Mouse (Mus musculus) cortical plate, adult 2 months (tissue): ENCODE results near the gene Wwp2. TPM values are rescaled to one million over a fixed set of nuclear protein-coding genes. Genes with fewer than 3 reads are reported as not detected.

Experiments used
- H3K27ac ChIP-seq: fragments of 200-500 bp; 2 replicates; pipeline ENCODE4 v1.5.1; 2012; ENCODE audit warnings: low read length, control low read depth, inconsistent platforms; ENCODE audit not compliant: insufficient read depth
- H3K4me1 ChIP-seq: fragments of 200-500 bp; 2 replicates; pipeline ENCODE4 v1.6.1; 2011; ENCODE audit warnings: low read length; ENCODE audit not compliant: control insufficient read depth, insufficient read depth
- H3K4me3 ChIP-seq: fragments of 200-500 bp; 2 replicates; pipeline ENCODE4 v1.5.1; 2011; ENCODE audit warnings: mild to moderate bottlenecking, low read length, control low read depth; ENCODE audit not compliant: insufficient read depth
- CTCF ChIP-seq: fragments of 200-500 bp; IDR thresholded peaks from 2 replicates; pipeline ENCODE4 v1.5.1; 2011; ENCODE audit warnings: mild to moderate bottlenecking, control low read depth, low read length; ENCODE audit not compliant: insufficient read depth; ENCODE audit errors: extremely low read depth
- POLR2A ChIP-seq: fragments of 200-500 bp; IDR thresholded peaks from 2 replicates; pipeline ENCODE4 v1.6.1; 2011; ENCODE audit warnings: mild to moderate bottlenecking, low read length, control low read depth; ENCODE audit not compliant: insufficient read depth; ENCODE audit errors: extremely low read depth
- polyA plus RNA-seq: library from polyadenylated mRNA; depleted of rRNA; stranded (reverse); fragments of >200 nt; gene quantifications from 2 replicates; pipeline ENCODE4 v1.2.3, GENCODE M21; 2012

Gene Wwp2
- polyA plus RNA-seq, 1 experiment = 24.2 TPM

DNA sequence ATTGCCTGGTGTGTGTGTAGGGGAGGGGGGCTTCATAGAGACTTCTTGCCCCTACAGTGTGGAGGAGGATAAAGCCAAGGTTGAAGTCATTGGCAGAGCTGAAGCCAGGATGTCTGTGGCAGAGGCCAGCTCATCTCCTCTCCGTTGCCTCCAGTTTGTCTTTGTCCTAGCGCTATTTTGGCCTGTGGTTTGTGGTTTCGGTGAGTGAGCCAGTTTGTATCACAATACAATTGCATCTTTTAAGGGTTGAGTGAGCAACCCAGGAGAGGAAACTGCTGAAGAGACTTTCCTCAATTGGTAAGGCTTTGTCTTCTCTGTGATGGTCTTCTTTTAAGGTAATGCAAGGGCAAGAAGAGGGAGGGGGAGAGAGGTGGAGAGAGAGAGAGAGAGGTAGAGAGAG, 66.8 kb downstream of the Wwp2 start:
- no peak overlapping the region for H3K27ac ChIP-seq
- no peak for TF ChIP-seq POLR2A
- no peak for TF ChIP-seq CTCF
- H3K4me1 ChIP-seq = peaks cover 2% of the 10 kb centered on the region; the same call in 1 of the 2 replicates
- H3K4me3 ChIP-seq = no peak overlapping the region

DNA sequence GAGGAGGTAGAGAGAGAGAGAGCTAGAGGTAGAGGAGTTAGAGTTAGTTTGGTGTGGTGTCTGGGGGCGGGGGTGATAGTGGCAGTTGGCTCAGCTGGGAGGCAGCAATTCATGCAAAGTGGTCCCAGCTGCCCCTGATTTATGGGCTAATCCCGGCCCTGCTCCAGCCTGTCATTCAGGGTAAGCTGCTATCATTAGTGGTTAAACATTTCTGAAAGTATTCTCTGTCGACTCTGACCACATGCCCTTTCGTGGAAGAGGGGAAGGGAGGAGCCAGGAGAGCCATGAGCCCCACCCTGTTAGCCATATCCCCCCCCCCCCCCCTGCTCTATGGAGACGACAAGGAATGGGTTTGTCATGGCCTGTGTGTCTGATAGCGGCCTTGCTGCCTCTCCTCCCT, 67.2 kb downstream of the Wwp2 start:
- TF ChIP-seq POLR2A (no peak), CTCF (no peak)
- H3K4me1 ChIP-seq = no peaks in the 10 kb centered on the region
- no peak overlapping the region for H3K4me3 ChIP-seq
- H3K27ac ChIP-seq = no peak overlapping the region

DNA sequence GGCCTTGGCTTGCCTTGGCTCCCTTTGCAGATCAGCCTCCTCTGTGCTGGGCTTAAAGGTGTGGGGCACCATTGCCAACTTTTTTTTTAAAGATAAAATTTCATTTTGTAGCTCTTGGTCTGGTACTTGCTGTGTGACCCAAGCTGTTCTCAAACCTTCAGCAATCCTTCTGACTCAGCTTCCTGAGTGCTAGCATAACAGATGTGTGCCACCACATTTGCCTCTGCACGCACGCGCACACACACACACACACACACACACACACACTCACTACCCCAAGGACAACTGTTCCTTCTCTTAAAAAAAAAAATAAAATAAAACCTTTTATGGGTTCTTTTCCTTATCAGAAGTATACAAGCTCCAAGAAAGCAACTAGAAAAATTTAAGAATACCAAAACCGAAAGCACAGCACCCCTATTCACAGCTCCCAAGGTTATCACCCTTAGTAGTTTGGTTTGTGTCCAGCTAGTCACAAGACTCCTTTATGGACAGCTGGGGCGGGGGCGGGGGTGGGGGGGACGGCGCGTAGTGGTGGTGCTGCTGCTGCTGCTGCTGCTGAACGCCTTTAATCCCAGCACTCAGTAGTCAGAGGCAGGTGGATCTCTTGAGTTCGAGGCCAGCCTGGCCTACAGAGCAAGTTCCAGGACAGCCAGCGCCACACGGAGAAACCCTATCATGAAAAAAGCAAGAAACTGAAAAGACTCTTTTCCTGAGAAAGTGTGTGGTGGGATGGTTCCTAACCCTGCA, 68.2 kb downstream of the Wwp2 start:
- H3K27ac ChIP-seq = no peak overlapping the region
- no peaks in the 10 kb centered on the region for H3K4me1 ChIP-seq
- no peak overlapping the region for H3K4me3 ChIP-seq
- TF ChIP-seq POLR2A (no peak), CTCF (no peak)

DNA sequence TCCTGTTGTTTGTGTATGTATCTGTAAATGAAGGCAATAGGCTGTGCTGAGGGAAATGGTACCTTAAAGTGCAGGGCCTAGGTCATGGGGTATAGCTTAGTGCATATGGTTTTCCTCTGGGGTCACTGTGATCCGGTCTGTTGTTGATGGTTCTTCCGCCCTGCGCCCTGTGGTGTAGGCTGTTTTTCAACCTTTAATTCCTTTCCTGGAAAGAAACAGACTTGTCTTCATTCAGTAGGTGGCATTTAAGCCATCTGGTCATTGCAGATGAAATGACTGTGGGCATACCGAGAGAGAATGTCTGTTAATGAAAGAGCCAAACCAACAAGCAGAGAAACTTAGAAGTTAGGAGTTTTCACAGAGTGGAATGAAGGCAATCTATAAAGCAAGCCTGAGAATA, 69.1 kb downstream of the Wwp2 start:
- no peak overlapping the region for H3K27ac ChIP-seq
- TF ChIP-seq CTCF (no peak), POLR2A (no peak)
- H3K4me3 ChIP-seq = no peak overlapping the region
- no peaks in the 10 kb centered on the region for H3K4me1 ChIP-seq

DNA sequence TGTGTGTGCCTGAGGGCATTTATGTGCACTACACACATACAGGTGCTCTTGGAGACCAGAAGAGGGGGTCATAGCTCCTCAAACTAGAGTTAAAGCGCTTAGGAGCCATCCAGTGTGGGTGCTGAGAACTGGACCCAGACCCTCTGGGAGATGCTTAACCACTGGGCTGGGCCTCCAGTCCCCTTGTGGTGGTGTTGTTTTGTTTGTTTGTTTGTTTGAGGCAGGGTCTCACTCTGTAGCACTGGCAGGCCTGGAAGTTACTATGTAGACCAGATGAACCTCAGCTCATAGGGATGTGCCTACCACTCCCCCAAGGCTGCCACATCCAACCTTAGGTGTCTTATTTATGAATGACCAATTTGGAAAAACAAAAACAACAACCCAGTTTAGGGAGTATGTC, 70.9 kb downstream of the Wwp2 start:
- Histone ChIP-seq H3K4me3 (no peak overlapping the region), H3K27ac (no peak overlapping the region), H3K4me1 (no peaks in the 10 kb centered on the region)
- TF ChIP-seq POLR2A = no peak
- no peak for TF ChIP-seq CTCF

DNA sequence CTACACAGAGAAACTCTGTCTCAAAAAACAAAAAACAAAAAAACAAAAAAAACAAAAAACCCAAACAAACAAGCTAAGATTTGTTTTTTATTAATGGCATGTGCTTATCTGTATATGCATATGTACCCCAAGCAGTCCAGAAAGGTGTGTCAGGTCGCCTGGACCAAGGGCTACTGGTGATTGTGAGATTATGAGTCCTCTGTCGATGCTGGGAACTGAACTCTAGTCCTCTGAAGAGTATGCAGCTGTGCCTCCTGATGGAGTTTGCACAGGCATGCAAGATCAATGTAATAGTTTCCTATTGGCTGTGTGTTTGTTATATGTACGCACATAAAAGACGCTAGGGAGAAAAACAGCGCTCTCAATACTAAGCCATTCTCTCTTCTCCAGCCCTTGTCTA, 74.0 kb downstream of the Wwp2 start:
- no peak for TF ChIP-seq POLR2A
- no peak for TF ChIP-seq CTCF

DNA sequence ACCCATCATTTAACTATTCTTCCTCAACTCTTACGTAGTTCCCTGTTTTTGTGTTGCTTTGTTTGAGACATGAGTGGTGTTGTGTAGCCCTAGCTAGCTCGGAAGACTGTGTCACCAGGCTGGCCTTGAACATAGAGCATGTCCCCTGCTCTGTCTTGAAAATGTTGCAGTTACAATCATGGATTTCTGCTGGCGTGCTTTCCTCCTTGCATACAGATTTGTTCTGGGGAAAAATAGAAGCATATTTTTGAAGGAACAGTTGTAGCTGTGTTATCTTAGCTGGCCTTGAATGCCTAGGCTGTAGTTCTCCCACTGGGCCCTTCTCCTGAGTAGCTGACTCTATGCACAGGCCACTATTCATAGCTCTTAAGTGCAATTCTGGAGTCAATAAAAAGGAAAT, 74.6 kb downstream of the Wwp2 start:
- TF ChIP-seq POLR2A = no peak
- no peak for TF ChIP-seq CTCF
- Histone ChIP-seq H3K4me3 (no peak overlapping the region), H3K4me1 (no peaks in the 10 kb centered on the region), H3K27ac (no peak overlapping the region)

More for the DNA sequence above, 74.0 kb downstream of the Wwp2 start:
- H3K4me1 ChIP-seq = no peaks in the 10 kb centered on the region
- no peak overlapping the region for H3K27ac ChIP-seq
- no peak overlapping the region for H3K4me3 ChIP-seq

DNA sequence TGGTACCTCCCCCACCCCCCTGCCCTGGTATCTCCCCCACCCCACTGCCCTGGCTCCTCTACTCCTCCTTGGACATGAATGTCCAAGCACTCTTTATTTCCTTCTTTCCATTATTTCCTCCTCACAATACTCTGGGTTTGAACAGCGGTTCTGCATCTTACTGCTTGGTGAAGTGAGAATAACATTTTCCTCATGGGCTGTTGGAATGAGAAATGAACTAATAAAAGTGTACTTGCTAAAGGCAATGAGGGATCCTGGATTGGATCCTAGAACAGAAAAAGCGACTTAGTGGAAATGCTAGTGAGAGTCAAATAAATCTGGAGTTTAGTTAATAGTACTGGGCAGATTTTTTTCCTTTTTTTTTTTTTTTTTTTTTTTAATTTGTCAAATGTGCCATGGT, 77.1 kb downstream of the Wwp2 start:
- TF ChIP-seq CTCF (no peak), POLR2A (no peak)

DNA sequence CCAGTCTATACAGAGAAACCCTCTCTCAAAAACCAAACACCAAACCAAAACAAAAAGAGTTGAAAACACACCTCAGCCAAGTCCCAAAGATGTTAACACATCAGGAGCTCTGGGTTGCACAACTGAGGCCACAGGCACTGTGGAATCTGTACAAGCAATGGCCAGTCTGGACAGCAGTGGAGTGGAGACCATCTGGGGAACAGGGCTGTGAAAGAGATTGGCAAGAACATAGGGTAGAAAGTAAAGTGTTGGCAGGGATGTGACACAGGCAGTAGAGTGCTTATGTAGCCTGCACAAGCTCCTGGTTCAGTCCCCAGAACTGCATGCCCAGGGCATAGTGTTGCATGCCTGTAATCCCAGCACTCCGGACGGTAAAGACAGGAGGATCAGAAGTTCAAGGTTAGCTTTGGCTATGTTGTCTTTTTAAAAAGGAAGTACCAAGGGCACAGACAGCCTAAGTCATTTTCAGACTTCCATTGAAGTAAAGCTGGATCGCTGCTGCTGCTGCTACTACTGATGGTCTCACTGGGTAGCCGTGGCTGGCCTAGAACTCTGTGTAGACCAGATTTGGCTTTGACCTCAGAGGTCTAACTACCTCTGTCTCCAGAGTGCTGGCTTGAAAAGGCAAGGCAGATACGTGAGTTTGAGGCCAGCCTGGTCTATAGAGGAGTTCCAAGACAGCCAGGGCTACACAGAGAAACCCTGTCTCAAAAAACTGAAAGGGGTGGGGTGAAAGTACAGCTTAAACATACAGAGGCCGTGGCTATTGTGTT, 79.0 kb downstream of the Wwp2 start:
- TF ChIP-seq CTCF (no peak), POLR2A (no peak)
- H3K4me3 ChIP-seq = no peak overlapping the region
- no peaks in the 10 kb centered on the region for H3K4me1 ChIP-seq
- H3K27ac ChIP-seq = no peak overlapping the region

More for the DNA sequence above, 77.1 kb downstream of the Wwp2 start:
- Histone ChIP-seq H3K27ac (no peak overlapping the region), H3K4me1 (no peaks in the 10 kb centered on the region), H3K4me3 (no peak overlapping the region)

DNA sequence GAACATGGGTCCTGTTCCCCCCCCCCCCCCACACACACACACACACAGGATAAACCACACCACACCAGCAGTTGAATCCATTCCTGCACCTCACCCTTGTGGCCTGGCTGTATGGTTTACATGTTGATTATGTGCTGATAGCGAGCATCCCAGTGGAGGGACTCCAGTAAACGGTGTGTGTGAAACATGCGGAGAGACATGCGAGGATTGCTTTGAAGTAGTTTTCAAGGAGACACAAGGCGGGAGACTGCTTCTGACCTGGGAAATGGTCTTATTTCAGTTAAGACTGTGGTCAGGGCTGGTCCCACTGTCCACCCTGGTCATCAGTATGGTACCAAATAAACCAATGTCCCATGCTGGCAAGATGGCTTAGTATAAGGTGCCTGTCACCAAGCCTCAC, 82.6 kb downstream of the Wwp2 start:
- no peak overlapping the region for H3K4me3 ChIP-seq
- no peak overlapping the region for H3K27ac ChIP-seq
- no peak for TF ChIP-seq POLR2A
- no peak for TF ChIP-seq CTCF
- no peaks in the 10 kb centered on the region; the same call in 1 of the 2 replicates for H3K4me1 ChIP-seq
